Mouse (Mus musculus): Measurements from ENCODE around the gene Acads. TPM values are rescaled to one million over a fixed set of nuclear protein-coding genes. Genes with fewer than 3 reads are reported as not detected.

Acads gene
- polyA plus RNA-seq, 1 experiment from 2014 or later = 46.9 TPM

GRCm38 (mm10) chr5:115127421-115128179 is 8.5 kb upstream of the Acads start:
- peaks cover 67% of the 10 kb centered on the region for H3K36me3 ChIP-seq (ENCODE audit: insufficient read depth)
- ATAC-seq (ENCODE audit: insufficient read depth) = no peak
- H3K4me3 ChIP-seq (ENCODE audit: low read depth, low read length) = no peak overlapping the region
- no peaks in the 10 kb centered on the region for H3K4me1 ChIP-seq (ENCODE audit: insufficient read depth)
- no peaks in the 10 kb centered on the region for H3K9me3 ChIP-seq (ENCODE audit: low read depth, low read length)
- TF ChIP-seq CTCF (IDR thresholded peaks at IDR 0.05; ENCODE audit: low read depth) = no peak
- no peak overlapping the region for H3K4me2 ChIP-seq
- 92% methylated on average over 22 of the region's 22 CpGs for WGBS
- H3K27ac ChIP-seq (ENCODE audit: low read depth) = no peak overlapping the region
- DNase-seq = no peak
- no peaks in the 10 kb centered on the region for H3K27me3 ChIP-seq (ENCODE audit: insufficient read depth, low read length)
- no peak overlapping the region for H3K9ac ChIP-seq

- H3K27me3 ChIP-seq (ENCODE audit: insufficient read depth, low read length) = no peaks in the 10 kb centered on the region
- ATAC-seq (ENCODE audit: insufficient read depth) (no peak), DNase-seq (no peak)
- H3K4me1 ChIP-seq (ENCODE audit: insufficient read depth) = no peaks in the 10 kb centered on the region
- H3K36me3 ChIP-seq (ENCODE audit: insufficient read depth) = peaks cover 67% of the 10 kb centered on the region
- TF ChIP-seq CTCF (IDR thresholded peaks at IDR 0.05; ENCODE audit: low read depth) = no peak
- WGBS = 87% methylated on average over 28 of the region's 28 CpGs
- H3K27ac ChIP-seq (ENCODE audit: low read depth) = no peak overlapping the region
- no peak overlapping the region for H3K9ac ChIP-seq
- no peak overlapping the region for H3K4me2 ChIP-seq
- no peaks in the 10 kb centered on the region for H3K9me3 ChIP-seq (ENCODE audit: low read depth, low read length)
- no peak overlapping the region for H3K4me3 ChIP-seq (ENCODE audit: low read depth, low read length)
Measured at GRCm38 (mm10) chr5:115126578-115127312, 7.6 kb upstream of the Acads start.

GRCm38 (mm10) chr5:115125211-115125871 is 6.2 kb upstream of the Acads start:
- peak; percentile 96 for TF ChIP-seq CTCF (IDR thresholded peaks at IDR 0.05; ENCODE audit: low read depth)
- Histone ChIP-seq H3K36me3 (ENCODE audit: insufficient read depth) (peaks cover 66% of the 10 kb centered on the region), H3K4me2 (no peak overlapping the region), H3K27ac (ENCODE audit: low read depth) (0 out of 2 replicates have a peak overlapping the region, but pooled peaks have one; percentile 2), H3K27me3 (ENCODE audit: insufficient read depth, low read length) (no peaks in the 10 kb centered on the region), H3K9ac (no peak overlapping the region; the same call in 1 of the 2 replicates), H3K4me1 (ENCODE audit: insufficient read depth) (no peaks in the 10 kb centered on the region), H3K4me3 (ENCODE audit: low read depth, low read length) (no peak overlapping the region), H3K9me3 (ENCODE audit: low read depth, low read length) (no peaks in the 10 kb centered on the region)
- ATAC-seq (ENCODE audit: insufficient read depth) (peak; percentile 79), DNase-seq (peak; percentile 90)
- WGBS = 16% methylated on average over 24 of the region's 24 CpGs

- Histone ChIP-seq H3K4me2 (no peak overlapping the region), H3K36me3 (ENCODE audit: insufficient read depth) (peaks cover 60% of the 10 kb centered on the region), H3K27ac (ENCODE audit: low read depth) (no peak overlapping the region), H3K4me1 (ENCODE audit: insufficient read depth) (no peaks in the 10 kb centered on the region), H3K9me3 (ENCODE audit: low read depth, low read length) (no peaks in the 10 kb centered on the region), H3K4me3 (ENCODE audit: low read depth, low read length) (no peak overlapping the region), H3K27me3 (ENCODE audit: insufficient read depth, low read length) (no peaks in the 10 kb centered on the region), H3K9ac (no peak overlapping the region)
- no peak for TF ChIP-seq CTCF (IDR thresholded peaks at IDR 0.05; ENCODE audit: low read depth)
- DNase-seq = no peak
- no peak for ATAC-seq (ENCODE audit: insufficient read depth)
- 91% methylated on average over 6 of the region's 6 CpGs for WGBS
Measured at GRCm38 (mm10) chr5:115124690-115125089, 5.5 kb upstream of the Acads start.

GRCm38 (mm10) chr5:115120978-115121377 is 1.8 kb upstream of the Acads start:
- Histone ChIP-seq H3K4me3 (ENCODE audit: low read depth, low read length) (no peak overlapping the region), H3K9me3 (ENCODE audit: low read depth, low read length) (no peaks in the 10 kb centered on the region), H3K27ac (ENCODE audit: low read depth) (no peak overlapping the region), H3K4me2 (no peak overlapping the region), H3K4me1 (ENCODE audit: insufficient read depth) (peaks cover 2% of the 10 kb centered on the region; the same call in 1 of the 2 replicates), H3K9ac (no peak overlapping the region), H3K36me3 (ENCODE audit: insufficient read depth) (peaks cover 37% of the 10 kb centered on the region), H3K27me3 (ENCODE audit: insufficient read depth, low read length) (no peaks in the 10 kb centered on the region)
- TF ChIP-seq CTCF (IDR thresholded peaks at IDR 0.05; ENCODE audit: low read depth) = no peak
- no peak for DNase-seq
- 80% methylated on average over 5 of the region's 5 CpGs for WGBS
- no peak for ATAC-seq (ENCODE audit: insufficient read depth)

GRCm38 (mm10) chr5:115117467-115117866 is 1.7 kb downstream of the Acads start:
- Histone ChIP-seq H3K36me3 (ENCODE audit: insufficient read depth) (peaks cover 23% of the 10 kb centered on the region), H3K4me2 (no peak overlapping the region), H3K4me1 (ENCODE audit: insufficient read depth) (peaks cover 2% of the 10 kb centered on the region; the same call in 1 of the 2 replicates), H3K9ac (no peak overlapping the region), H3K4me3 (ENCODE audit: low read depth, low read length) (no peak overlapping the region), H3K27me3 (ENCODE audit: insufficient read depth, low read length) (no peaks in the 10 kb centered on the region), H3K27ac (ENCODE audit: low read depth) (no peak overlapping the region), H3K9me3 (ENCODE audit: low read depth, low read length) (no peaks in the 10 kb centered on the region)
- no peak; the same call in 1 of the 2 replicates for TF ChIP-seq CTCF (IDR thresholded peaks at IDR 0.05; ENCODE audit: low read depth)
- ATAC-seq (ENCODE audit: insufficient read depth) (no peak), DNase-seq (no peak)
- 70% methylated on average over 13 of the region's 13 CpGs for WGBS

GRCm38 (mm10) chr5:115116426-115116825 is 2.7 kb downstream of the Acads start:
- Histone ChIP-seq H3K4me2 (no peak overlapping the region), H3K4me1 (ENCODE audit: insufficient read depth) (peaks cover 2% of the 10 kb centered on the region; the same call in 1 of the 2 replicates), H3K4me3 (ENCODE audit: low read depth, low read length) (no peak overlapping the region), H3K27me3 (ENCODE audit: insufficient read depth, low read length) (no peaks in the 10 kb centered on the region), H3K9ac (no peak overlapping the region), H3K27ac (ENCODE audit: low read depth) (no peak overlapping the region), H3K36me3 (ENCODE audit: insufficient read depth) (peaks cover 28% of the 10 kb centered on the region), H3K9me3 (ENCODE audit: low read depth, low read length) (no peaks in the 10 kb centered on the region)
- 77% methylated on average over 3 of the region's 3 CpGs for WGBS
- ATAC-seq (ENCODE audit: insufficient read depth) (no peak), DNase-seq (no peak)
- TF ChIP-seq CTCF (IDR thresholded peaks at IDR 0.05; ENCODE audit: low read depth) = no peak
